Mouse (Mus musculus) ovary, adult 18-20 months (tissue): ENCODE data around the gene Chid1.

Source experiments
- DNase-seq: peaks from one replicate; pipeline ENCODE4 v3.0.0; 2022; ENCODE audit warnings: low spot score, mixed read lengths

Gene Chid1

DNA sequence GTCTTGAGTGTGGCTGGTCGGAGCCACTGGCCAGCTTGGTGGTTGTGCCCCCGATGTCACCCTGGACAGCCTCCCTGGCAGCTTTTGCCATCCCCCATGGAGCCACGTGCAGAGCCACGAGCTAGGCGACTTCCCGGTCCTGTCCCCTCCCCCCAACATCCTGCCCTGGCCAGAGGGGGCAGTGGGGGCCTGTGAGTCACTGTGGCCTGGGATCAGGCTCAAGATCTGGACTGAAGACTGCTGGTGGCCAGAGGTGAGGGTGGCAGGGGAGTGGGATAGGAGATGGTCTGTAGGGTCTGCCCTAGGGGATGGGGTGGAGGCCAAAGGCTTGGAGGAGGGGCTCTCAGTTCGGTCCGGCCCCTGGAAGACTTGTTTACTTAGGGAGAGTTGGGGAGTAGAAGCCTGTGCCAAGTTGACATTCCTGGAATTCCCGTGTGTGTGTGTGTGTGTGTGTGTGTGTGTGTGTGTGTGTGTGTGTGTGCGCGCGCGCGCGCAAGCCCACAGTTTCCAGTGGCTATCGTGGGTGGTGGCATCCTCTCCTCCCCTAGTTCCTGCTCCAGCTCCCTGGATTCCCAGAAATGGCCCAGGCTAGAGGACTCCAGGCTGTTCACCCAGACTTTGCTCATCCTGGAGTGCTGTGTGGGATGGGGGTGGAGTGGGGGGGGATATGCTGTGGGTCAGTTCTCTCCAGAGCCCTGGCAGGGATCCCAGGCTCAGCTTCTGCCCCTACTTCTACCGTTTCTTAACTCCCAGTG lies 63.3 kb downstream of the Chid1 start:
- DNase-seq: peak; percentile 83

DNA sequence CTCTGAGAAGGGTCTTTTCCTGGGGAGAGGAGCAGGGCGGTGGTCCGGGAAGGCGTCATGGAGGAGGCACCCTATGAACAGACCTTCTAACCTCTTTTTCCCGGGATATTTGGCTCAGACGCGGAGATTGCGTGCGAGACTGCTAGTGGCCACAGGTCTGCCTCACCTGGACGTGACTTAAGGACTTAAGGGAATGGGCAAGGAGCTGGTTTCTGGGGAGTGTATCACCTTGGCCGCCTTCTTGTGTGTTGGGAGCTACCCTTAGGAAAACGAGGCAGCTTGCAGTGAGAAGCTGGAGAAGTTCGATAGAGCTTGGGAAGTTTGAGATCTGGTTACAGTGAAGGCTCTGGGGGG lies 63.9 kb downstream of the Chid1 start:
- peak; percentile 24 for DNase-seq

DNA sequence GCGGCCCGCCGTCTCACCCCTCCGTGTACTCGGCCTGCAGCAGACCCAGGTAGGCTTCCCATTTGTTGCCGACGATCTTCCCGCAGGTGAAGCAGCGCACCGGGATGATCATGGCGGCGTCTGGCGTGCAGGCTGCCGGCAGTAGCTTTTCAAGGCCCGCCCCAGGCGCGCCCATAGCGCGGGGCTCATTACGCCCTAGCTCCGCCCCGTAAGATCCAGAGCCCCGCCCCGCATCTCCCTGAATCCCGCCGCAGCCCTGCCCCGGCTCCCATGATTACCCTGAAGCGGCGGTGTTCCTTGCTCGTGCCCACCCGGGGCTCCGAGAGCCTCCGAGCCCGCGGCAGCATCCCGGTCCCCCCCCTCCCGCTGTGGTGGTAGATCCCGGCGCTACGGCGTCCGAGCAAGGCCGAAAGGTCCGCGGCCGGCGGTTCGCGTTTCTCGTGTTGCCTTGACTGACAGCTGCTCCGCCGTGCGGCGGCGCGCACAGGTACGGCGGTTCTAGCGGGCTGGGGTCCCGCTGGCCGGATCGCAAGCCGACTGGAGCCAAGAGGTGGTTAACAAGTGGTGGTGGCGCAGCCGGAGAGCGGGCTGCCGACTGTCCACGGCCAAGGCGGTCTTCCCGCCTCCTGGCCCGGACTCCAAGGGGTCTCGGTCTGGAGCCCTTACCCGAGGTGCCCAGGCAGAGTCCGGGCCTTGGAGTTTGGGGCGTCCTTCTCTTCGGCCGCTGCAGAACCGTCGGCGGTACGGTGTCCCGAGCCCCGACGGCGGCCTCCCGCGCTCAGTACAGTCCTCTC lies 64.4 kb downstream of the Chid1 start, which contains the start of the genes Polr2l and Tspan4:
TSS of gene Polr2l (minus strand) at position 122 of the 794 bp plus-strand sequence.
TSS of gene Tspan4 (plus strand) at position 230 of the 794 bp plus-strand sequence.
- peak; percentile 79 for DNase-seq

- DNase-seq: no peak
These were observed 65.5 kb downstream of the Chid1 start for GRCm38 (mm10) chr7:141474160-141474559.

DNA sequence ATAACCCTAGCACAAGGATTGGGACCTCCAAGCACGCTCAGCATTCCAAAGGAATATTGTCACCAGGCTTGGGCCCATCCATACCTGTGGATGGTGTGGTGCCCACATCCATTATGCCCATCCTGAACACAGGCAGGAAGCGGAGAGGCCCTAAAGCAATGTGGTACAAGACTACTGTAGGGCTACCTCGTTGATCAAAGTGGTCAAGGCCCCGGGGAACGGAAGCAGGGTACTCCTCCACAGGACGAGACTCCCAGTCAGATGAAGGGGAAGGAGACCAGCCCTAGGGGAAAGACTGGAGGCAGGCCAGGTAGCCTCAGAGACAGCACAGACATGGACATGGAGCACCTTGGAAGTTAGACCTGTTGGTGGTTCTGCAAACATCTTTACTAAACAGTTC lies 66.9 kb downstream of the Chid1 start:
- DNase-seq: no peak

DNA sequence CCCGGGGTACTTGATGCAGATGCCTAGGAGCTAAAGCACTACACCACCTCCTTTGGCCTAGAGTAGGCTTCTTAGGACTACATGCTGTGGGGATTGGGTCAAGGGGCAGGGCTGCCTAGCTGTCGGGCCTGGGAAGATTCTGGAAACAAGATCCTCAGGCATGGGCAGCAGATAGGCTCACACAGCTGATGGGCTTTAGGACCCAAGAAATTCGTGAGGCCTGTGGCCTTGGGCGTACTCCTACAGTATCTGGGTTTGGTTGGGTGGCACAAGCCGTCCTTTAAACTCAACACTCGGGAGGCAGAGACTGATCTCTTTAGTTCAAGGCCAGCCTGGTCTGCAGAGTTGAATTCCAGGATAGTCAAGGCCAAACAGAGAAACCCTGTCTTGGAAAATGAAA lies 67.4 kb downstream of the Chid1 start:
- peak; percentile 71 for DNase-seq

GRCm38 (mm10) chr7:141471236-141471635 lies 68.4 kb downstream of the Chid1 start:
- no peak for DNase-seq

GRCm38 (mm10) chr7:141470637-141470944 lies 69.1 kb downstream of the Chid1 start:
- DNase-seq: no peak

DNA sequence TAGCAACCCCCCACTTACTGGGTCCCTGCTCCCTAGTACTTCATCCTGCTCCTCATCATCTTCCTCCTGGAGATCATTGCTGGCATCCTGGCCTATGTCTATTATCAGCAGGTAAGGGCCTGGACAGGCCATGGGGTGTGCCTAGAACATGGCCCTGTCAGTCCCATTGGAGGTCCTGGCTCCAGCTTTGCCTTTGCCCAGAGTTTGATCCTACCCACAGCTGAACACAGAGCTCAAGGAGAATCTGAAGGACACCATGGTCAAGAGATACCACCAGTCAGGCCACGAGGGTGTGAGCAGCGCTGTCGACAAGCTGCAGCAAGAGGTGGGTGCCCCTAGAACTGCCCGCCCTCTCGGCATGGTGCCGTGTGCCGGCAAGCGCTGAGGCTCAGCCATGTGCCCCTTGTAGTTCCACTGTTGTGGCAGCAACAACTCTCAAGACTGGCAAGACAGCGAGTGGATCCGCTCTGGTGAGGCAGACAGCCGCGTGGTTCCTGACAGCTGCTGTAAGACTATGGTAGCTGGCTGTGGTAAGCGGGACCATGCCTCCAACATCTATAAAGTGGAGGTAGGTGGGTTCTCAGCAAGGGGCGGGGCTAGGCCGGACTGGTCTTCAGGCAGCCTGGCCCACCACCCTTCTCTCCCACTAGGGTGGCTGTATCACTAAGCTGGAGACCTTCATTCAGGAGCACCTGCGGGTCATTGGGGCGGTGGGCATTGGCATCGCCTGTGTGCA lies 69.6 kb downstream of the Chid1 start:
- DNase-seq: peak; percentile 43

- DNase-seq: no peak
These were observed 70.3 kb downstream of the Chid1 start for GRCm38 (mm10) chr7:141469352-141469751.

DNA sequence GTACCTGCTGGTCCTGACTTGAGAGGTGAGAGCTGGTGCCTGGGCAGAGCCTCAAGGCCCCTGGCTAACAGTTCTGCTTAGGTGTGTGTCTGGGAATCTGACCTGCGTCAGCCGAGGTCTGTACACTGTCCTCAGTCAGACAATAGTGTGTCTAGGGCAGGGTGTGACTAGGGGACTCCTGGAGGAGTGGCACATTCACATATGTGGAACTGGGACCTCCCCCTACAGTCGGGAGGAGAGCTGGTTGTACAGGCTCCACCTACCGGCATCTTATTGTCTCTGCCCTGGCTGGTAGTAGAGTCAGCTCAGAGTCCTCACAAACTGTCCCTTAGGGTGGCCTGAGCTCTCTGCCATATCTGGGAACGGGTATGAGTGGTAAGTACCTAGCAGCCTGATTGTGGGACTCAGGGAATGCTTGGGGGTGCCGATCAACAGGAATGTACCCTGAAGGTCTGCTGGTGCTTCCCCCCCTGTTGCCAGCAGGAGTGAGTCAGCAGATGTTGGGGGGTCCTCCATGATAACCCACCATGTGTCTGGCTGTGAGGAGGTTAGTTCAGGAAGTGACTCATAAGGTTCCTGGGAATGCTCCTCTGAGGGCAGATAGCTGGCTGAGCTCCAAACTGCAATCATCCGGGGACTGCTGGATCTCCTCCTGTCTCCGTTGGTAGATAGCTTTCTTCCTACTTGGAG lies 71.0 kb downstream of the Chid1 start:
- peak; percentile 77 for DNase-seq

- peak; percentile 31 for DNase-seq
These were observed 71.5 kb downstream of the Chid1 start for GRCm38 (mm10) chr7:141468164-141468521.

GRCm38 (mm10) chr7:141467230-141468030 lies 72.2 kb downstream of the Chid1 start, which contains the start of gene Cd151:
Gene Cd151 (plus strand): TSS chr7:141467392.
- DNase-seq: peak; percentile 86

DNA sequence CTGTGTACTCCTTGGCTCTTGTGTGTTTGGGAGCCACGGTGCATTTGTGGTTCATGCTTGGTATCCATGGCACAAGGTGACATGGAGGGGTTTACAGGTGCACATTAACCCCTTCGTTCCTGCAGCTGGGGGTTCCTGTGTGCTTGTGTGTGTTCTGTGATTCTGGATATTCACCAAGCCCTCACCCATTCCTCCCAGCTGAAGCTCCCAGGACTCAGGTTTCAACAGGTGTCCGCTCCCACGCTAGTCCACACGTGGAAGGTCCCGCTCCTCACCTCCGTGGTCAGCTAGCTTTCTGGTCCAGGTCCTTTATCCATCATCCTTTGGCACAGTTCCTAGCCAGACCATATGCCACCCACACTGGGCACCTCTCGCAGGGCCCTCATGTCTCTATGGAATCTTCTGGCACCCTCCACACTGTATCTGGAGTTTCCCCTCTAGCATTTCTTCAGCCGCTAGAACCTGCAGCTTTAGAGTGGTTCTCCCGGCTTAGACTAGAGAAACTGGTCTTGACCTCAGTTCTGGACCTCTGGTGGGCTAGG lies 73.0 kb downstream of the Chid1 start:
- no peak for DNase-seq

DNA sequence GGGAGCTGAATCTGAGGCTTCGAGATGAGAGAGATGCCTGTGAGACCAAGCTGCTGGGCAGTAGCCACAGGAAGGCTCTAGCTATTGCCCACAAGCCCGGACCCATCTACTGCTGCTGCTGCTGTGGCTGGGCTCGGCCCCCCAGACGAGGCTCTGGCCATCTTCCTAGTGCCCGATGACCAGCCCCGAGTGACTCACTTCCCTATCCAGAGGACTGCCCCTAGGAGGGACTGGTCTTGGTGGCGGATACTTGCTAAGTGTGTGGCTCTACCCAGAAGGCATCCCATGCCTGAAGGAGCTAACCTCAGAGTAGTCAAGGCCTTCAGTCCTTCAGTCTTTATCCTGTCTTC lies 73.6 kb downstream of the Chid1 start:
- no peak for DNase-seq

GRCm38 (mm10) chr7:141465388-141466044 lies 74.1 kb downstream of the Chid1 start:
- DNase-seq: no peak

DNA sequence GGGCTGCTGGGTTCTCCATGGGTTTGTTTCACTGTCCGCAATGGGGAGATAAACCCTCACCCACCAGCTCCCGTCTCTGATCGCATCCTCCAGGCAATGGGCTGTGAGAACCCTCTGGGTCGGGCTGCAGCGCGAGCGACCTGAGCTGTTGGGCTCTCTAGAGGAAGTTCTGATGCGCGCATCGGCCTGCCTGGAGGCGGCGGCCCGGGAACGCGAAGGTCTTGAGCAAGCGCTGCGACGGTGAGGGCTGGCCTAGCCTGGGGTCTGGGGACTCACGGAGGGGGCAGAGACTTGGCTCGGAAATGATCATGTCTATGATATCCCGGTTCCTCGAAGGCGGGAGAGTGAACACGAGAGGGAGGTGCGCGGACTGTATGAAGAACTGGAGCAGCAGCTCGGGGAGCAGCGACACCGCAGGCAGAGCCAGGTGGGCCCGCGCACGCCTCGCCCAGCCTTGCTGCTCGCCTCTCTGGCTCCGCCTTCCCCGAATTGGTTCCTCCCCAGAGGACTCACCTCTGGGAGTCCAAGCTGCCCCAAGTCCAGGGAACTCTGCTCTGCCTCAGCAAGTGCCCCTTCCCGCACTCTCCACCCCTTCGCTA lies 75.0 kb downstream of the Chid1 start:
- peak; percentile 26 for DNase-seq

GRCm38 (mm10) chr7:141463824-141464602 lies 75.6 kb downstream of the Chid1 start:
- no peak for DNase-seq

- DNase-seq: no peak
These were observed 77.3 kb downstream of the Chid1 start for GRCm38 (mm10) chr7:141462333-141462821.
